Mouse (Mus musculus) cerebellum, postnatal 25 days (tissue): Measurements from ENCODE around the gene Sash3.

Experiments used
- DNase-seq, 2 experiments: peaks; one replicate each; pipeline ENCODE4 v3.0.0; 2021; ENCODE audit warnings: mixed read lengths in 2 of 2

The Sash3 gene

GRCm38 (mm10) chrX:48141481-48141880, 4.8 kb upstream of the Sash3 start:
- no peak for DNase-seq

DNA sequence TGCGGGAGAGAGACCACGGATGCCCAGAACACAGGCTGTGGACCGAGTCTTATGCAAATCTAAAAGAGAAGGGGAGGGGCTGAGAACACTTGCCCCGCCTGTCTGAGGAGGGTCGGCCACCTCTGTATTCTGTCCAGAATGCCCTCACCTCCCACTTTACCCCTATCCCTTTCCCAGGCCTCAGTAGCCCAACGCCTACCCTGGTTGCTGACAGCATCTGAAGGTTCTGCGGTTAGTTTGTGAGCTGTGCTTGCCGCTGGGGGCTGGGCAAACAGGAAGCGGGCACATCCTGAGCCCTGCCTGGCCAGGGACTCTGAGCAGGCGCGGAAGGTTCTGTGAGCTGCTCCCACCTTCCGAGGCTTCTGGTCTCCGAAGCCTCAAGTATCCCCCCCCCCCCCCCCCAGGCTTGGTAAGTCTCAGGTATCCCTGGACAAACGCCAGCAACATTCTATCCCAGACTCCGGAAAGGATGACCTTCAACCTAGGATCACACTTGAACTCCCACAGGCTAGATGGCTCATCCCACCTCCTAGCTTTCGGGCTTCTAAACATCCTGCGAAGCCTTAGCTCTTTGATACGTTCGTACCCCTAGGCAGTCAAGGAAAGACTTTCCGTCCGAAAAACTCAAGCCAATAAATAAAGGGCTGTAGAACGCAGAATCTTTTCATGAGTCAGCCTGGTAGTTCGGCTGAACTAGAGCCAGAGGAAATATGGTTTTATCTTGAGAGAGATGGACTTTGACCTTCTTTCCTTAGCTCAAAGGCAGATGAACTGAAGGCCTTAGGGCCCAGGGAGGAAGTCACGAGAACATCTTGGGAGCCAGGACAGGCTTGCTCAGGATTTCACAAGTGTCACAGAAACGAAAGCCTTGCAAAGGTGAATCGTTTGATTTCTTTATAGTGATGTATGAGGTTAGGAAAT, 2.6 kb upstream of the Sash3 start:
- no peak for DNase-seq

- no peak for DNase-seq
Observed at GRCm38 (mm10) chrX:48147226-48147625, 990 bp downstream of the Sash3 start.

- DNase-seq = no peak
Observed at GRCm38 (mm10) chrX:48147741-48148186, 1.5 kb downstream of the Sash3 start.

GRCm38 (mm10) chrX:48152106-48152505, 5.9 kb downstream of the Sash3 start:
- DNase-seq = no peak

DNA sequence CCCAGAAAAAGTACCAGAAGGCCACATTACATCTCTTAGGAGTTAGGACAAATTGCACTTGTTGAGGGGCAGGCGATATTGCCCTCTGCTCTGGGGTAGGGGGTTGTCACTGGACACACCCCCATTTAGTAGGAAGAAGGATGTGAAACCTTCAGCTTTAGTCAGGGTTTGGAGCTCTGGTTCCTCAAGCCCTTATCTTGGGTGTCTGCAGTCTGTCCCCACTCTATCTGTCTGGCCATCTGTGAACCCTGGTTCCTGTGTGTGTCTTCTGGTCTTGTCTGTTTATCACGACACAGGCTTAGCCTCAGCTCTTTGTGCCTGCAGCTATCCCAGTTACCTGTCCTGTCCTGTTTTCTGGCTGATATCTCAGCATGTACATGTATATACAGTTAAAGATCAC, 7.2 kb downstream of the Sash3 start:
- DNase-seq = no peak

- DNase-seq = no peak
Observed at GRCm38 (mm10) chrX:48153949-48154348, 7.7 kb downstream of the Sash3 start.

DNA sequence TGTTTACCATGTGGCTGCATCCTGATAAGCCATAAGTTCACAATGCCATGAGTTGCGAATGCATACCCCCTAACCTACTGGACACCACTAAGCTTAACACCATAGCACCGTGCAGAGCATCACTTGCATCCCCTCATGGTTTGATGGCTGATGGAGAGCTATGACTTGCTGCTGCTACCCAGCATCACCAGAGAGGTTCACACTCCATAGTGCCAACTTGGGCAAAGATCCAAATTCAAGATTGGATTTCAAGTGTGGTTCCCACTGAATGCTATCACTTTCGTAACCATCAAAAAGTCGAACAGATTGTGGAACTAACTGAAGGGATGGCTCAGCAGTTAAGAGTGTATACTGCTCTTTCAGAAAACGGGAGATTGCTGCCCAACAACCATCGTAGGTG, 9.3 kb downstream of the Sash3 start:
- no peak for DNase-seq

DNA sequence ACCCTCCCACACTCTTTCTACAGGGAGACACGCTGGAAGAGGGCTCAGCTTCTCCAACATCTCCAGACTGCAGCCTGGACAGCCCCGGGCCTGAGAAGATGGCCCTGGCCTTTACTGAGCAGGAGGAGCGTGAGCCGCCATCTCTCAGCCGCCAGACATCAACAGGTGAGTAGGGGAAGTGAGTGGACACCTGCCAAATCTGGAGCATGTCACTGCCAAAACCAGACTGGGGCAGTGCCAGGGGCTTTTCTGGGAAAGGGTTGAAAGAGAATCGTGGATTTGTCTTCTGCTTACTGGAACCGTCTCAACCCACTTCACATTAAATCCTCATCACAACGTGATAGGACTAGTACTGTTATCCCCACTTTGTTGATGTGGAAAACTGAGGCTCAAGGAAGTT, 11.2 kb downstream of the Sash3 start:
- DNase-seq = peak in 1 of 2 experiments; percentile 31

DNA sequence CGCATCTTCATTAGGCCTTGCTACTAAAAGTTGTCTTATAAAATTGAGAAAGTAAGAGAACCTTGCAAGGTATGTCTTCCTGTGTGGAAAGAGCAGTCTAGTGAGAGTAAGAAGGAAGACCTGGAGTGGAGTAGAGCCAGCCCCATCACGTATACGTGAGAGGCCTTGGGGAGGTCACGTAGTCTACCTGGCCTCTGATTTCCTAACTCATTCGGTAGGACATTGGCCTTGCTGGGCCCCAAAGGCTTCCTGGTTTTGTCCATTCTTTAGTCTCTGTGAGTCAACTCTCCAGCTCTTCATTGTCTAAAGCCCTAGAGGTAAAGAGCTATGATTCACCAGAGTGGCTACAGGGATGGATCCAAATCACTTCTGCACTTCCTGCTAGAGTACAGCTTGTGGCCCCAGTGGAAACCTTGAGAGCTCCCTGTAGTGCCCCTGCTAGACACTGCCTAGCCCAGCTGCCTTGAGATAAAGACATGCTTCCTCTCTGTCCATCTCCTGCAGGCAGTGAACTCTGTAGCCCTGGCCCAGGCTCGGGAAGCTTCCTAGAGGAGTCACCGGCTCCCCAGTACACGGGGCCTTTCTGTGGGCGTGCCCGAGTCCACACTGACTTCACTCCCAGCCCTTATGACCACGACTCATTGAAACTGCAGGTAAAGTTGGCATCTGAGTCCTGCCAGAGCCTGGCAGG, 12.1 kb downstream of the Sash3 start:
- DNase-seq = no peak

- DNase-seq = no peak
Observed at GRCm38 (mm10) chrX:48169892-48170291, 23.7 kb downstream of the Sash3 start.

GRCm38 (mm10) chrX:48170368-48170767, 24.1 kb downstream of the Sash3 start:
- DNase-seq = no peak

- no peak for DNase-seq
Observed at GRCm38 (mm10) chrX:48181844-48182243, 35.6 kb downstream of the Sash3 start.

GRCm38 (mm10) chrX:48184703-48185102, 38.5 kb downstream of the Sash3 start:
- DNase-seq = no peak

GRCm38 (mm10) chrX:48191261-48191660, 45.0 kb downstream of the Sash3 start:
- DNase-seq = no peak

DNA sequence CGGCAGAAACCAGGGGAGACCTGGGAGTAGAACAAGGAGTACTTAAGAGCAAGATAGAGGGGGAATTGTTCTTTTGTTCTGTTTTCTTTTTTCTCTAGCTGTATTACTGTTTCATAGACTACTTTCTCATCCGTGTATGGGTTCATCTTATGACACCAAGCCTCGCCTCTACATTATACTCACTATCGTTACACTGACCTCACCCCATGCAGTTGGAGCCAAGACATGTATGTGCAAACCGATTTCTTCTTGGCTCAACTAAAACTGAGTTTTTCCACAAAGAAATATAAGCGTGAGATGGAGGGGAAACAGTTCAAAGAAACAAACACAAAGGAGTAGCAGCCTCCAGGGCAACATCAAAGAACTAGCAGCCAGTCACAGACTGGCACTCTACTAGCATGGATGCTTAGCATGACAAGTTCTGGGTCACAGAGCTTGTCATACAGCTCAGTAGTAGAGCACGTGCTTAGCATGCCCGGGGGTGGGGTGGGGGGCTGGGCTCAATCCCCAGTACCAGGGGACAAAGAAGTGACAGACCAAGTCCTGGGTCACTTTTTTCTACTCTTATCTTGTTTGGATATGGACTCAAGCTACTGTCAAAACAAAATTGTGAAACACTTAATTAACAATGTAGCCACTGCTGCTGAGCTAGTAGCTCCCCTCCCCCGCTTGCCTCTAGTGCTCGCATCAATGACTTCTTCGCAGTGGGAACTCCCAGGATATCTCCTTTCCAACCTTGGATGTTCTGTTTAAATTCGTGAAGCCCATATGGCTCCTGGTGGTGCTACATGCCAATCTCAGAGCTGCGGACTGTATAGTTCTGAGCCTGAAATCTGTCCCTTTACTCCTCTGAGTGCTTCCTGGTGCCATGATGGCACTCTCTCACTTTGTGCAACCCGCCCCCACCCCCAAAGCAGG, 47.3 kb downstream of the Sash3 start:
- DNase-seq = peak; percentile 22 to 49

- no peak for DNase-seq
Observed at GRCm38 (mm10) chrX:48197856-48198255, 51.6 kb downstream of the Sash3 start.

DNA sequence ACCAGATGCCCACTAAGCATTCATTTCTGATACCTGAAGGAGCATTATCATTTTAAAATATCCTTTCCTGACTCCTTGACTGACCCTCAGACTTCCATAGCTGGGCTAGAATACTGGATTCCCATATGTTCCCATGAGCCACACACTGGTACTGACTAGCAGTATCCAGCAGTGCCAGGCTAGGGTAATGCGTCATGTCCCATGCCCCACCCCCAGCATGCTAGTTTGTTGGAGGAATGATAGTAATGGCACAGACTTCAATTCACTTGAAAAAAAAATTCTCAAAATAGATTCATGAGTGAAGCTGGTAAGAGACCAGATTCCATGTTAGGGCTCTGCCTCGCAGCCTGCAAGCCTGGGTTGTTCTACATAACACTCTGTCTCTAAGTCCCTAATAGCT, 52.8 kb downstream of the Sash3 start:
- peak in 1 of 2 experiments; percentile 22 for DNase-seq

DNA sequence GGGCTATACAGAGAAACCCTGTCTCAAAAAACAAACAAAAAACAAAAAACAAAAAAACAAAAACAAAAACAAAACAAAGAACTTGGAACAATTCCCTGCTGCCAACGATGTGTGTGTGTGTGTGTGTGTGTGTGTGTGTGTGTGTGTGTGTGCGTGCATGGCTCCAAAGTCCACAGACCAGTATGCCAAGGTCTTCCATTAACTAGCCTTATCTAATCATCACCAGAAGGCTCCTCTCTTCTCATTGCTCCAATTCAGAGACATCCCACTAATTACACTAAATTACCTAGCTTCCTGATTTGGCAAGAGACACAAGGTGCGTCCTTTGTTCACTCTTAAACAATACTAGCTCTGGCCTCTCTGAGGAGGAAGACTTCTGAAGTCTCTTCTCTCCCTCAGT, 54.5 kb downstream of the Sash3 start:
- no peak for DNase-seq

DNA sequence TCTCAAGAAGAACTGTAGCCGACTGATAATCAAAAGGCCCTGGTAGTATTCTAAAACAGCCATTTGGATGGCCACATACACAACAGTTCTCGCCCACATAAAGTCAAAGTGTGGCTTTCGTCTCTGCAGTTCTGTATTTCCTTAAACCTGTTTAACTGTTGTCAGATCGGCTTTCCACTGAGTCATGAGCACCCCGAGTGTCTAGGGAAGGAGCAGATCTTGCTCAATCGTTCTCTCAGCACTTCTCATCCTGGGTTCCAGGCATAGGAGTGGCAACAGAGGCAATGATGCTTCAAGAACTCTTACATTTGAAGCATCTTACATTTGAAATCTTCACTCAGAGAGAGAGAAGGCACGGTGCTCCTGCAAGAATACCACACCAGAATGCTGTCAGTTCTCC, 55.7 kb downstream of the Sash3 start:
- no peak for DNase-seq

- peak in 1 of 2 experiments; percentile 23 for DNase-seq
Observed at GRCm38 (mm10) chrX:48202436-48202835, 56.2 kb downstream of the Sash3 start.

DNA sequence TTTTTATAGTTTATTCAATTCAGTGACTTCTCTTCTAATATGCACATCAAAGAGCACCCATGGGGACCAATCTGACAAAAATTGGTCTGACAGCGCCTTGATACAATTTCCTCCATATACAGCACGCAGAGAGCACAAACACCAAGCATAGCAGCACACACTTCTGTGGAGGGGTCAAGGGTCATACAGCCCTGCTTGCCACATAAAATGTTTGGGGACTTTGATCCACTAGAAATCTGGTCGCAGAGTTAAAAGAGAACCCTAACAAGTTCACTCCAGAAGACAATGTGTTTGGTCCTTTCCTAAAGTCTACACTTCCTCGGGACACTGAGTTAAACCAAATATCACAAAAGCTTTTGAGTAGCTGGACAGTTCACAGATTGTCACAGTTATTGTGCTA, 56.8 kb downstream of the Sash3 start:
- no peak for DNase-seq

- DNase-seq = peak; percentile 50 to 56
Observed at GRCm38 (mm10) chrX:48203763-48204162, 57.5 kb downstream of the Sash3 start.
